Mouse (Mus musculus): ENCODE measurements around the gene Lag3.

DNA sequence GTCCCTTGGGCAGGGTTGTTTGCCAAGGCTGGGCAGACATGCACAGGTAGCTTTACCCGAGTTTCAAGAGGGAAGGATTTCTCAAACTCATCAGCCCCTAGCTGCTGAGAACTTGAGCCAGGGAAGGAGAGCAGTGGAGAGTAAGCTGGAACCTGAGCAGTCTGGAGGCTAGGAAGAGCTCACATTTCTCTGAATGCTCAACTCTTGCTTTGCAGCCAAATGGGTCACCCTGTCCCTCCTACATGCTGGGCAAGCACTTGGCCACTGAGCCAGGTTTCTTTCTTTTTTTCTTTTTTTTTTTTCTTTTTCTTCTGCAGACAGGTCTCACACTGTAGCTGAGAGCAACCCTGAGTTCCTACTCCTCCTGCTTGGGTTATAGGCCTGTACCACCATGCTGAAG lies 25.2 kb upstream of the Lag3 start:
- TF ChIP-seq EP300 (IDR thresholded peaks at IDR 0.05; ENCODE audit: low read depth): no peak
- no peak for TF ChIP-seq CTCF (IDR thresholded peaks at IDR 0.05; ENCODE audit: low read depth)
